Mouse (Mus musculus): ENCODE data around the gene Ctcf. TPM values are rescaled to one million over a fixed set of nuclear protein-coding genes. Genes with fewer than 3 reads are reported as not detected.

Gene Ctcf
- total RNA-seq, 2 experiments from 2014 or later, result 33.2 to 42.6 TPM

GRCm38 (mm10) chr8:105620211-105620610, 16.2 kb upstream of the Ctcf start:
- no peak for DNase-seq
- intact Hi-C loops (cut with DNase I), result no loop called here
- H3K27ac ChIP-seq, result no peak overlapping the region
- TF ChIP-seq CTCF (IDR thresholded peaks at IDR 0.05), result no peak
- H3K4me3 ChIP-seq, result no peak overlapping the region

- intact Hi-C loops (cut with DNase I), result no loop called here
- no peak for DNase-seq
- no peak for TF ChIP-seq CTCF (IDR thresholded peaks at IDR 0.05)
- Histone ChIP-seq H3K27ac (no peak overlapping the region; the same call in 1 of the 2 replicates), H3K4me3 (no peak overlapping the region)
These were observed 15.2 kb upstream of the Ctcf start for GRCm38 (mm10) chr8:105620946-105621720.

DNA sequence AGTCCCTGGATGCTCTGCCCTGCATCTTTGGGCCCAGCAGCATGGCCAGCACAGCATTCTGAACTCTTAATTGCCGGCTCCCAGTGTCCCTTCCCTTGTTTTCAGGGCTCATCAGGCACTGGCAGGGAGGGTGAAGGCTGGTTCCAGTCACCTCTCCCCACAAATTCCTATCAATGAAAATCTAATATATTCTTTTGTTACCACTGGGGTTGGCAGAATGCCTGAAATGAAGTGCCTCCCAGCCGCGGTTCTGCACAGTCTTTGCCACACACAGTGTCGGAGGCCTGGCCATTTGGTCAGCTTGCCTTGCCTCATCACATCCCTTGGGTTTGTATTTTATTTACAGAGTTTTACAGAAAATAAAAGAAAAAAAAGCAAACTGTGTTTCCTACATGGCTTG, 14.5 kb upstream of the Ctcf start:
- Histone ChIP-seq H3K27ac (peak overlapping the region; percentile 64), H3K4me3 (no peak overlapping the region)
- intact Hi-C loops (cut with DNase I), result loop anchor here (2.0 kb wide), 1 partner anchor 63 kb away; no protein-coding TSS in a partner anchor
- DNase-seq, result no peak
- TF ChIP-seq CTCF (IDR thresholded peaks at IDR 0.05), result no peak

DNA sequence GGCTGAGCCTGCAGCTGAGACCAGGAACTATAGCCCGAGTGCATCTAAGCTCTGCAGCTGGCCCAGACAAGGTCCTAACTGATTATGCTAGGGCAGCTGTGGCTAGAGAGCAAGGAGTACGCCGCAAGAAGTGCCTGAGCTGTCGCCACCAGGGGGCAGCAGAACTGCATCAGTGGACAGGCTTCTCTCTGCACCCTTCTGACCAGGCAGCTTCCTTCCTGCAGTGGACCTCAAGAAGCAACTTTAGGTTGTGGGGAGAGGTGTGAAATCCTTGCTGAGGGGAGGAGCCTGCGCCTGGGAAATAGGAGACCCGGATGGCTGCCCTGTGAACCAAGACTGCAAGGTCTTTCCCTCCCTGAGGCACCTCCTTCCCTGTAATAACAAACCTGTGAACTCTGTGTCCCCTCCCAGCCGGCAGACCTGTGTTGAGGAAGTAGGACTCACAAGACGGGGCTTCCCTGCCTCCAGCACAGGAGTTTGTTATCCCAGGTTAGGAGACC, 13.9 kb upstream of the Ctcf start:
- DNase-seq, result peak; percentile 95
- intact Hi-C loops (cut with DNase I), result loop anchor here (2.0 kb wide), 1 partner anchor 62 kb away; no protein-coding TSS in a partner anchor
- H3K4me3 ChIP-seq, result peak overlapping the region; percentile 23; the same call in 1 of the 2 replicates
- H3K27ac ChIP-seq, result peak overlapping the region; percentile 64
- no peak; the same call in 1 of the 2 replicates for TF ChIP-seq CTCF (IDR thresholded peaks at IDR 0.05)

GRCm38 (mm10) chr8:105623118-105623517, 13.2 kb upstream of the Ctcf start:
- Histone ChIP-seq H3K4me3 (peak overlapping the region; percentile 23; the same call in 1 of the 2 replicates), H3K27ac (peak overlapping the region; percentile 64)
- TF ChIP-seq CTCF (IDR thresholded peaks at IDR 0.05), result no peak
- intact Hi-C loops (cut with DNase I), result loop anchor here (2.0 kb wide), 1 partner anchor 62 kb away; no protein-coding TSS in a partner anchor
- DNase-seq, result no peak

GRCm38 (mm10) chr8:105623679-105624245, 12.6 kb upstream of the Ctcf start:
- no peak for TF ChIP-seq CTCF (IDR thresholded peaks at IDR 0.05)
- DNase-seq, result no peak
- intact Hi-C loops (cut with DNase I), result loop anchor here (2.0 kb wide), 1 partner anchor 61 kb away; no protein-coding TSS in a partner anchor
- Histone ChIP-seq H3K4me3 (no peak overlapping the region), H3K27ac (peak overlapping the region; percentile 64)

GRCm38 (mm10) chr8:105624401-105624800, 12.0 kb upstream of the Ctcf start:
- TF ChIP-seq CTCF (IDR thresholded peaks at IDR 0.05), result no peak
- no peak for DNase-seq
- Histone ChIP-seq H3K4me3 (no peak overlapping the region), H3K27ac (no peak overlapping the region)
- intact Hi-C loops (cut with DNase I), result no loop called here

GRCm38 (mm10) chr8:105624831-105625230, 11.5 kb upstream of the Ctcf start:
- intact Hi-C loops (cut with DNase I), result no loop called here
- Histone ChIP-seq H3K27ac (no peak overlapping the region), H3K4me3 (no peak overlapping the region)
- no peak for DNase-seq
- no peak for TF ChIP-seq CTCF (IDR thresholded peaks at IDR 0.05)

DNA sequence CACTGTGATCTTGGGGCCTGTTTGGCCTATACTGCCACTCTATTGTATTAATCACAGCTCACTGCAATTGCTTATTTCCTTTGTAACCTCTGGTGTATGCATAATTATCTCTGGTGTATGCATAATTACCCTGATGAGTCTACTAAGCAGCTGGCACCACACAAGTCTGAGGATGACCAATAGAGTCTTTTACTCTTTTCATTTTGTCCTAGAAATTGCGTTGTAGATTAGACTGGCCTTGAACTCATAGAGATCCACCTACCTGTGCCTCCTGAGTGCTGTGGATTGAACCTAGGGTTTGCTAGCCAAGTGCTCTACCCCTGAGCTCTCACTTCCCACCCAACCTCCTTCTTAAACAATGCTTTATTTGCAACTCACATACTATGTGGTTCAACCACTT, 10.3 kb upstream of the Ctcf start:
- intact Hi-C loops (cut with DNase I), result no loop called here
- Histone ChIP-seq H3K4me3 (no peak overlapping the region), H3K27ac (no peak overlapping the region)
- no peak for DNase-seq
- no peak for TF ChIP-seq CTCF (IDR thresholded peaks at IDR 0.05)

DNA sequence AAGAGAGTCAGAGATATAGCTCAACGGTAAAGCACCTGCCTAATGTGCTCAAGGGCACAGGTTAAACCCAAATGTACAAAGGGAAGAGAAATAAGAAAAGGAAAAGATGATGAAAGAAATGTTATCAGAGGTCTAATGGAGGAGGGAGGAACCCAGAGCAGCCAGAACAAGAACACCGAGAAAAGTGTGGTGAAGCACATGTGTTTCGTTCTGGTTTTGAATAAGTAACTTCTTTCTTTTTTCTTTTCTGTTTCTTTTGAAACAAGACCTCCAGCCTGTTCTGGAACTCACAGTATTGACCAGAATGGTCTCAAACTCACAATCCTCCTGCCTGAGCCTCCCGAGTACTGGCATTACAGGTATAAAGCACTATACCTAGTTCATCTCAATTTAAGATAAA, 7.0 kb upstream of the Ctcf start:
- TF ChIP-seq CTCF (IDR thresholded peaks at IDR 0.05), result no peak
- no peak overlapping the region for H3K4me3 ChIP-seq
- no peak for DNase-seq
- intact Hi-C loops (cut with DNase I), result no loop called here
- no peak overlapping the region for H3K27ac ChIP-seq

DNA sequence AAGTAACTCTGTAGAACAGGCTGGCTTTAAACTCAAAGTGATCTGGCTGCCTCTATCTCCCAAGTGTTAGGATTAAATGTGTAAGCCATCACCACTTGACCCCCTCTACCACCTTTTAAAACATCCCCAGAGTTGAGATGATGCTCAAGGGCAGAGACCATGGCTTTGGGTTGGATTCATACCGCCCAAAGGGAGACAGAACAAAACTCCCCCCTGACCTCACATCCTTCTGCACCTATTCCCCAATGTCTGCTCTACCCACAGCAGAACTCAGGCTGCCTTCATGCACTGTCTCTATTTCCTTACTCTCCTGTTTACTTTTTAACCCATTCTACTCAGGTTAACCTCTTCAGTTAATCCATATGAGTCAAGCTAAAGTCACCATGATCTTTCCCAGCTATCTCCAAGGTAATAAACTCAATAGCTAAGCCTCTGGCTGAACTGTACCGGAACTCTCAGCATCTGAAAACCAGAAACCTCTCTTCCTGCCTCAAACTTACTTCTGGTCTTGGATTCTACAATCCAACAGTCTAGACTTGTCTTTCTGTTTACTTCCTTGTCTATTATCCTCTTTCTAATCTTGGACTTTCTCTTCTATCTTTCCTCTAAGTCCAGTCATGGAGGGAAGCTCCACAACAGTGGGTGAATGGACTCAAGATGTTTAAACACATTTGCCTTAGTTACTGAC, 1.5 kb upstream of the Ctcf start:
- DNase-seq, result no peak
- Histone ChIP-seq H3K27ac (peak overlapping the region; percentile 95), H3K4me3 (peak overlapping the region; percentile 93; the same call in 1 of the 2 replicates)
- intact Hi-C loops (cut with DNase I), result no loop called here
- no peak for TF ChIP-seq CTCF (IDR thresholded peaks at IDR 0.05)

DNA sequence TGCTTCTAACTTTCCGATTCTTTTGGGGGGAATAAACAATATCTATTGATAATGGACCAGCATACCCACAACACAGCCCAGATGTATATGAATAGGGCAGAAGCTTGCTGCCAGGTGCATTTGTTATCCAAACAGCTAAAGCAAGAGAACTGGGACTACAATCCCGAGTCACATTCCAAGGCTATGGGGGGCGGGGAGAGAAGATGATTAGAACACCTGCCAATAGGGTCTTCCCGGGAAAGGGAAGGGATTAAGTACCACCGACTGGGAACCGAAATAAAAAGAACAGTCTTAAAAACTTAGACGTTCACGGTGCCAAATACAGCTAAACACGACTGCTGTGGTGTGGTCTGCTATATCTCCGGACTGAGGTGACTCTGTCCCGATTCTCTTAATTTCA, 887 bp upstream of the Ctcf start:
- peak overlapping the region; percentile 93 for H3K4me3 ChIP-seq
- no peak for DNase-seq
- intact Hi-C loops (cut with DNase I), result no loop called here
- H3K27ac ChIP-seq, result peak overlapping the region; percentile 95
- TF ChIP-seq CTCF (IDR thresholded peaks at IDR 0.05), result no peak
